Mouse (Mus musculus) hindbrain, embryonic 11.5 days (tissue): ENCODE measurements around the gene Nrgn. TPM values are rescaled to one million over a fixed set of nuclear protein-coding genes. Genes with fewer than 3 reads are reported as not detected.

Source experiments
- ATAC-seq: fragments of 200-750 bp; cut with Nextera tagmentation; 2 replicates; pipeline ENCODE4 v1.8.0; 2017; ENCODE audit warnings: mild to moderate bottlenecking, moderate TSS enrichment, moderate library complexity; ENCODE audit not compliant: low FRiP score
- DNase-seq: peaks from one replicate; pipeline ENCODE4 v3.0.0-alpha.2; 2015; ENCODE audit warnings: low spot score
- H3K27ac ChIP-seq: fragments of 300-500 bp; sonication (generic); 2 replicates; pipeline ENCODE4 v1.5.1; 2014; ENCODE audit warnings: mild to moderate bottlenecking, low read depth, low read length
- H3K27me3 ChIP-seq: fragments of 300-500 bp; sonication (generic); 2 replicates; pipeline ENCODE4 v1.6.1; 2014; ENCODE audit warnings: mild to moderate bottlenecking, low read length, moderate library complexity, mixed read lengths; ENCODE audit not compliant: control insufficient read depth, insufficient read depth
- H3K36me3 ChIP-seq: fragments of 300-500 bp; sonication (generic); 2 replicates; pipeline ENCODE4 v1.6.1; 2014; ENCODE audit warnings: mild to moderate bottlenecking, low read length, moderate library complexity, mixed read lengths; ENCODE audit not compliant: control insufficient read depth, insufficient read depth
- H3K4me1 ChIP-seq: fragments of 300-500 bp; sonication (generic); replicated peaks from 2 replicates; pipeline ENCODE4 v1.6.1; 2014; ENCODE audit warnings: low read length, mixed read lengths; ENCODE audit not compliant: control insufficient read depth, insufficient read depth
- H3K4me2 ChIP-seq: fragments of 300-500 bp; sonication (generic); replicated peaks from 2 replicates; pipeline ENCODE4 v1.6.1; 2014; ENCODE audit warnings: mild to moderate bottlenecking, low read depth, low read length
- H3K4me3 ChIP-seq: fragments of 300-500 bp; sonication (generic); 2 replicates; pipeline ENCODE4 v1.5.1; 2014; ENCODE audit warnings: low read depth, low read length
- H3K9ac ChIP-seq: fragments of 300-500 bp; sonication (generic); 2 replicates; pipeline ENCODE4 v1.6.1; 2014; ENCODE audit warnings: low read depth, low read length
- H3K9me3 ChIP-seq: fragments of 300-500 bp; sonication (generic); 2 replicates; pipeline ENCODE4 v1.6.1; 2016; ENCODE audit warnings: low read length; ENCODE audit not compliant: control insufficient read depth
- WGBS: fragments of 180-500 bp; shearing (Covaris S2); extraction: QIAGEN DNeasy Blood & Tissue Kit; methylation state at CpG from one replicate; pipeline ENCODE4 v1.1.7; 2014; 5-methylcytosine and 5-hydroxymethylcytosine counted together
- polyA plus RNA-seq: library from polyadenylated mRNA; unstranded; fragments of >200 nt; fragmentation: Nextera tagmentation; extraction: Ambion mirVana; gene quantifications from 2 replicates; pipeline ENCODE4 v1.2.1, GENCODE M21; 2014

Gene Nrgn
- polyA plus RNA-seq, 1 experiment from 2014 or later = 3.4 TPM

- no peak overlapping the region for H3K27ac ChIP-seq
- 88% methylated on average over 5 of the region's 5 CpGs for WGBS
- no peak for DNase-seq
- no peak overlapping the region for H3K4me3 ChIP-seq
- no peaks in the 10 kb centered on the region for H3K9me3 ChIP-seq
- ATAC-seq = no peak
- H3K4me2 ChIP-seq = no peak overlapping the region
- H3K9ac ChIP-seq = no peak overlapping the region
- H3K36me3 ChIP-seq = no peaks in the 10 kb centered on the region
- no peaks in the 10 kb centered on the region for H3K4me1 ChIP-seq
- no peaks in the 10 kb centered on the region for H3K27me3 ChIP-seq
These were observed 30.9 kb upstream of the Nrgn start for GRCm38 (mm10) chr9:37583594-37583993.

- DNase-seq (peak; percentile 21), ATAC-seq (peak; percentile 53)
- Histone ChIP-seq H3K36me3 (no peaks in the 10 kb centered on the region), H3K4me3 (no peak overlapping the region), H3K27ac (peak overlapping the region; percentile 27; the same call in 1 of the 2 replicates), H3K9me3 (no peaks in the 10 kb centered on the region), H3K9ac (no peak overlapping the region), H3K27me3 (no peaks in the 10 kb centered on the region), H3K4me1 (no peaks in the 10 kb centered on the region), H3K4me2 (peak overlapping the region; percentile 9; the same call in 1 of the 2 replicates)
- WGBS = 35% methylated on average over 14 of the region's 14 CpGs
These were observed 23.8 kb upstream of the Nrgn start for GRCm38 (mm10) chr9:37576436-37576930.

GRCm38 (mm10) chr9:37572204-37572876 lies 19.6 kb upstream of the Nrgn start:
- H3K9me3 ChIP-seq = no peaks in the 10 kb centered on the region
- no peaks in the 10 kb centered on the region; the same call in 1 of the 2 replicates for H3K4me1 ChIP-seq
- no peaks in the 10 kb centered on the region for H3K27me3 ChIP-seq
- H3K27ac ChIP-seq = no peak overlapping the region
- no peaks in the 10 kb centered on the region for H3K36me3 ChIP-seq
- WGBS = 73% methylated on average over 3 of the region's 3 CpGs
- no peak for DNase-seq
- H3K4me2 ChIP-seq = no peak overlapping the region
- H3K4me3 ChIP-seq = no peak overlapping the region
- ATAC-seq = no peak
- no peak overlapping the region for H3K9ac ChIP-seq

GRCm38 (mm10) chr9:37569231-37569835 lies 16.6 kb upstream of the Nrgn start:
- Histone ChIP-seq H3K9me3 (no peaks in the 10 kb centered on the region), H3K27ac (no peak overlapping the region), H3K4me3 (no peak overlapping the region), H3K4me1 (no peaks in the 10 kb centered on the region; the same call in 1 of the 2 replicates), H3K36me3 (no peaks in the 10 kb centered on the region), H3K4me2 (no peak overlapping the region), H3K9ac (no peak overlapping the region), H3K27me3 (no peaks in the 10 kb centered on the region)
- ATAC-seq (no peak), DNase-seq (no peak)
- 80% methylated on average over 2 of the region's 2 CpGs for WGBS

- H3K36me3 ChIP-seq = no peaks in the 10 kb centered on the region
- H3K27ac ChIP-seq = no peak overlapping the region
- H3K4me2 ChIP-seq = no peak overlapping the region
- ATAC-seq (no peak), DNase-seq (no peak)
- no peak overlapping the region for H3K9ac ChIP-seq
- no peaks in the 10 kb centered on the region for H3K27me3 ChIP-seq
- H3K9me3 ChIP-seq = no peaks in the 10 kb centered on the region
- 41% methylated on average over 4 of the region's 4 CpGs for WGBS
- no peak overlapping the region for H3K4me3 ChIP-seq
- H3K4me1 ChIP-seq = no peaks in the 10 kb centered on the region; the same call in 1 of the 2 replicates
These were observed 16.0 kb upstream of the Nrgn start for GRCm38 (mm10) chr9:37568605-37569214.

GRCm38 (mm10) chr9:37567892-37568604 lies 15.3 kb upstream of the Nrgn start:
- Histone ChIP-seq H3K9me3 (no peaks in the 10 kb centered on the region), H3K36me3 (no peaks in the 10 kb centered on the region), H3K4me2 (no peak overlapping the region), H3K9ac (no peak overlapping the region), H3K27ac (no peak overlapping the region), H3K4me3 (no peak overlapping the region), H3K27me3 (no peaks in the 10 kb centered on the region), H3K4me1 (no peaks in the 10 kb centered on the region; the same call in 1 of the 2 replicates)
- WGBS = 42% methylated on average over 15 of the region's 15 CpGs
- DNase-seq (no peak), ATAC-seq (no peak)

GRCm38 (mm10) chr9:37567454-37567853 lies 14.8 kb upstream of the Nrgn start:
- Histone ChIP-seq H3K4me3 (no peak overlapping the region), H3K9me3 (no peaks in the 10 kb centered on the region), H3K27ac (no peak overlapping the region), H3K27me3 (no peaks in the 10 kb centered on the region), H3K36me3 (no peaks in the 10 kb centered on the region), H3K9ac (no peak overlapping the region), H3K4me1 (no peaks in the 10 kb centered on the region; the same call in 1 of the 2 replicates), H3K4me2 (no peak overlapping the region)
- 60% methylated on average over 5 of the region's 5 CpGs for WGBS
- DNase-seq (no peak), ATAC-seq (no peak)

- WGBS = 95% methylated on average over 2 of the region's 2 CpGs
- ATAC-seq = no peak
These were observed 14.3 kb upstream of the Nrgn start for GRCm38 (mm10) chr9:37567019-37567418.

More at GRCm38 (mm10) chr9:37567019-37567418, 14.3 kb upstream of the Nrgn start:
- Histone ChIP-seq H3K27ac (no peak overlapping the region), H3K4me2 (no peak overlapping the region), H3K4me1 (no peaks in the 10 kb centered on the region; the same call in 1 of the 2 replicates), H3K9ac (no peak overlapping the region), H3K36me3 (no peaks in the 10 kb centered on the region), H3K27me3 (no peaks in the 10 kb centered on the region), H3K9me3 (no peaks in the 10 kb centered on the region), H3K4me3 (no peak overlapping the region)
- DNase-seq = no peak
